Mouse (Mus musculus) heart, adult 2 months (tissue): ENCODE results near the gene Plaur.

Experiments
- CTCF ChIP-seq: fragments of 200-600 bp; IDR thresholded peaks from 2 replicates; pipeline ENCODE4 v1.8.1; 2022; ENCODE audit warnings: antibody characterized with exemption, mild to moderate bottlenecking, moderate library complexity
- POLR2A ChIP-seq: fragments of 200-500 bp; IDR thresholded peaks from 2 replicates; pipeline ENCODE4 v1.6.1; 2011; ENCODE audit warnings: mild to moderate bottlenecking, low read depth, low read length, control low read depth; ENCODE audit not compliant: insufficient read depth

DNA sequence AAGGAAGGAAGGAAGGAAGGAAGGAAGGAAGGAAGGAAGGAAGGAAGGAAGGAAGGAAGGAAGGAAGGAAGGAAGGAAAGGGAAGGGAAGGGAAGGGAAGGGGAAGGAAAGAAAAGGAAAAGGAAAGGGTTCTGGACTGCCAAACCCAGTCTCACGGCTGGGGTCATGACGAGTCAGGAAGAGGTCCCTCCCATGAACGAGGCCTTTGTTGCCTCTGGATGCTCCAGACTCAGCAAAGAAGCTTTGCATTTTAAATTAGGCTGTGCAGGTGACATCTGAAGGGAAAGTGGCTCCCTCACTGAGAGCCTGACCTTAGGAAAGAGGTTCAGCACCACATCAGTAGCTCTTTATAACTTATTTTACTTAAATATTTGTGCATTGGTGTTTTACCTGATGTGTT, 56.8 kb downstream of the Plaur start:
- TF ChIP-seq POLR2A (no peak), CTCF (no peak)
